Mouse (Mus musculus) lung, postnatal 14 days (tissue): ENCODE measurements around the gene Pear1.
"Not testable (repeated sequence)": the region's sequence is repeated elsewhere in the genome, so short reads cannot be mapped to it uniquely, and the experiment has no call there.

Experiments
- DNase-seq: peaks from one replicate; pipeline ENCODE4 v3.0.0; 2021

Gene Pear1

DNA sequence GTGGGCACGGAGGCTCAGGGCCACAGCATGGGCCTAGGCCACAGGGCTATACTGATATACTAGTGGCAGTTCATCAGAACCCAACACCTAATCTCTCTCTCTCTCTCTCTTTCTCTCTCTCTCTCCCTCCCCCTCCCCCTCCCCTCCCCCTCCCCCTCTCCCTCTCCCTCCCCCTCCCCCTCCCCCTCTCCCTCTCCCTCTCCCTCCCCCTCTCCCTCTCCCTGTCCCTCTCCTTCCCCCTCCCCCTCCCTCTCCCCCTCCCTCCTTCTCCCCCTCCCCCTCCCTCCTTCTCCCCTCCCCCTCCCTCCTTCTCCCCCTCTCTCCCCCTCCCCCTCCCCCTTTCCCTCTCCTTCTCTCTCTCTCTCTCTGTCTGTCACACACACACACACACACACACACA is at the start of gene Pear1:
TSS of gene Pear1 (minus strand) at position 101 of the 400 bp plus-strand sequence.
- not testable (repeated sequence) for DNase-seq

DNA sequence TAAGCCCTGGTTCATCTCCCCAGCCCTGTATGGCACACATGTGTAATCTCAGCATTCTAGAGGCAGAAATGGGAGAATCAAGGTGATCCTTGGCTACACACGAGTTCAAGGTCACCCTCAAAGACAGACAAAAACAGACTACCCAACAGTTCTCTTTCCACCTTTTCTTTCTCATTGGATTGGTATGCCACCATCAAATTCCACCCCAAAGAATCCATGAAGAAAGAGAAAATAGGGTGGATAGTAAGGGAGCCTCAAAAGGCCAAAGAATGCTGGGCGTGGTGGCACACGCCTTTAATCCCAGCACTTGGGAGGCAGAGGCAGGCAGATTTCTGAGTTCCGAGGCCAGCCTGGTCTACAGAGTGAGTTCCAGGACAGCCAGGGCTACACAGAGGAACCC is 40.0 kb upstream of the Pear1 start:
- not testable (repeated sequence) for DNase-seq

DNA sequence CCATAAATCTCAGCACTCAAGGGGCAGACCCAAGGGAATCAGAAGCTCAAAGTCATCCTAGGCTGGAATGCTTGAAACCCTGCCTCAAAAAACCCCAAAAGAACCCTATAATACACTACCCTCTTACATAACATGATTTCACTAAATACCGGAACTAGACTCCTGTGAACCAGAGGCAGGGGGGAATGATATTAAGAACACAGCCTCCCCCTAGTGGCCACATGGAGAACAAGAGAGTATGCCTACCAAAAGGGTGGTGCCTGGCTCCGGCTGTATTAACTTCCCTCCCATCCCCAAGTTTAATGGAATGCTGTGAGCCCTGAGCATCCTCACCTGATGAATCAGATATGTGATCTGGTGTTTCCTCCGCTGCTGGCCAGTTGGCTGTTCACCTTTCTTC is 35.7 kb upstream of the Pear1 start:
- peak; percentile 73 for DNase-seq

DNA sequence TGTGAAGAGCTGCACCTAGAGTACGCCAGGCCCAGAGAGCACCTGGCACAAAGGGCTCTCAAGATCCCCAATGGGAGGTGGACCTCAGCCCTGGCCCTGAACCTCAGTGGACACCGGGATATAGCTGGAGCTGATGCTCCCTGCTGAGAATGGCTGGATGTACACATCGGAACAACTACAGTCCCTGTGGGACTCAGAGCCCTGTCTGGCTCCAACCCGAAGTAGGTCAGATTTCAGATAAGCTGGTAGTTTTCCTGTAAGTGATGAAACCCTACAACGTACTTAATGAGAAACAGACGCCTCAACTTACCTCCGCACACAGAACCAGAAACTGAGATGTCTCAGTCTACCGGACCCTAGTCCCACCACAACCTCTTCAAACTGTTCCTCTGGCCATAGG is 33.6 kb upstream of the Pear1 start:
- DNase-seq: no peak

DNA sequence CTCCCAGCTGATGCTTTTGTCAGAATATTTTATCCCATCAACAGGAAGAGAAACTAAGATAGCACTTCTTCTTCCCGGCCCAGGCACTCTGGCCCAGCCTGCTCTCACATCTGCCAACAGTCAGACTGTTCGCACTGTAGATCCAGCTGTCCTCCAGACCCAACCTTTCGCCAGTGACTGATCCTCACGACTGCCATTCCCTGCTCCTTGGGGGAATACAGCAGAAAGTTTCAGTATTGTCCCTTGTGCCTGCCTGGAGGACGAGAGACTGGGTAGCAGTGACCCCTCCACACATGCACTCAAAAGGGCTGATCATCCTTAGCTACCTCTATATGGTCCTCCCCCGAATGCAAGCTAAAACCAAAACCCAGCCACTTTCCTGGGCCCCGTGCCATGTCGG is 31.8 kb upstream of the Pear1 start:
- DNase-seq: no peak

DNA sequence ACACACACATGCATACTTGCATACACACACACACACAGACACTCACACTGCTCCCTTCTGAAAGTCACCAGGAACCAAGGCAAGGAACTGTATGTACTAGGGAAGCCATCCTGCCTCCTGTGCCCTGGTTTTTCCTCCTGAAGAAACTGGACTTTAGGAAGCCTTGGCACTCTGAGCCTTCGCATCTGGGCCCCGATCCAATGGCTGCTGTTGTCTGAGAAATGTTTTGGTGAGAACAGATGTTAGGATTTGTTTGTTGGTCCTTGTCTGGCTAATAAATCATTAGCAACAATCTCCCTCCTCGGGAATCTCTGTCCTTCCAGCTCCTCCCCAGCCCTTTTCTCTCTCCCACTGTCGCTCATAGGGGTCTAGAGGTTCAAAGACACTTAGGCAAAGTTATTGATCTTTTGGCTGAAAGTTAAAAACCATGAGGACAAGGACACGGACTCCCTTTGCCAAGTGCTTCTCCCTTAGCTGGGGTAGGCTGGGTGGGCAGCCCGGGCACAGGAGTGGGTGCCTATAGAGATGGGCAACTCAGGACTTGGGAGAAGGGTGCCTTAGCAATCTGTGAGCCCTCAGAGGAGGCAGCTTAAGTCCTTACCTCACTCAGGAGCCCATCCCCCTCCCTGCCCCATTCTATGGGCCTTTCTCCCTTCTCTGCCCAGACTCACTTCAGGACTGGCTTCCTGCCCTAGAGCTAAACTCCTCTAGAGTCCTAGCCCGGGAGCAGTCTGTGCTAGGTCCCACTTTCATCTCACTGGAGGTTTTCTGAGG is 30.9 kb upstream of the Pear1 start:
- DNase-seq: peak; percentile 46

DNA sequence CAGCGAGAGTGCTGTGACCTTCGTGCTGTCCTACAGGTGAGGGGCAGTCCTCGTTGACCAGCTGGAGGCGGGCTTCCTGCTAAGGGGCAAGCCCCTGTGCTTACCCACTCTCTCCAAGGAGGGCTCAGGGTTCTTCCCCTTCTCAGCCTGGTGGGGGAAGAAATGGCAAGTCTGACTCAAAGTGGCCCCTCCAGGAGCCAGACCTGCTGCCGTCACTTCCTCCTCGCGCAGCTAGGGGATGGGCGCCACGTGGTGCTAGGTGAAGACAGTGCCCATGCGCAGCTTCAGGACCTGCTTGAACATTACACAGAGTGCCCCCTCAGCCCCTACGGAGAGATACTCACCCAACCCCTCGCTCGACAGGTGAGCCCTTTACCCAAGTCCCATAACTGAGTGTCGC is 25.0 kb upstream of the Pear1 start:
- DNase-seq: no peak

DNA sequence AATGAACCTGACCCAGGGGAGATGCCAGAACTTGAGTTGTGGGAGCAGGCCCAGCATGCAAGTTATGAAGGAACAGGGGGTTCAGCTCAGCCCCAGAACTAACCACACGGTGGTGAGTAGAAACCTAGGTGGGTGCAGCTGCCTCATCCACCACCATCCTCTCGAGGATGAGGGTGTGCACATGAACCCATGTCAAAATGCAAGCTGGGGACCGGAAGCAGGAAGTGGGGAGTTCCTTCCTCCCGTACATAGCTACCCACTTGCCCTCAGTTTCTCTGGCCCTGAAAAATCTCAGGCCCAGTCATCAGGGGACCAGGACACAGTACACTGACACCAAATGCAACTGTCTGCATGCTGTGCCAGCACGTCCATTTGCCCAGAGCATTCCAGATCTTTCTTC is 23.6 kb upstream of the Pear1 start:
- DNase-seq: no peak

DNA sequence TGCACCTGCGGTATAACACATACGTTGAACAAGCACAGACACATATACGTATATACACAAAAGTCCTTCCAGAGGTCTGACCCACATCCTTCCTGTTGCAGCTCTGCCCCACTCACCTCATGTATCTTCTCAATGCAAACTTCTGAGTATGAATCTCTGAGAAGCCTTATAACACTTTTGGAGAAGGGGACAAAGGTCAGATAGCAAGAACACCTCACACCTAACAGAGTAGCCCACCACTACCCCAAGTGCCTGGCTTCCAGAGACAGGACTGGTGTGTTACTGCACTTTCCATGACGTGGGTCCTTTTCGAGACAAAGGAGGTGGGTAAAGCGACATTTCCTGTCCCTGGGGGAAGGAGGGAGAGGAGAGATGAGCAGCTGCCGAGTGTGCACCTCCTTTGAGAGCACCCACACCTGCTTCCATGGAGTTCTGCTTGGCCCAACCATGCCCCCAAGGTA is 22.6 kb upstream of the Pear1 start, which contains the start of gene Sh2d2a:
TSS of gene Sh2d2a (plus strand) at position 106 of the 461 bp plus-strand sequence.
- DNase-seq: no peak

DNA sequence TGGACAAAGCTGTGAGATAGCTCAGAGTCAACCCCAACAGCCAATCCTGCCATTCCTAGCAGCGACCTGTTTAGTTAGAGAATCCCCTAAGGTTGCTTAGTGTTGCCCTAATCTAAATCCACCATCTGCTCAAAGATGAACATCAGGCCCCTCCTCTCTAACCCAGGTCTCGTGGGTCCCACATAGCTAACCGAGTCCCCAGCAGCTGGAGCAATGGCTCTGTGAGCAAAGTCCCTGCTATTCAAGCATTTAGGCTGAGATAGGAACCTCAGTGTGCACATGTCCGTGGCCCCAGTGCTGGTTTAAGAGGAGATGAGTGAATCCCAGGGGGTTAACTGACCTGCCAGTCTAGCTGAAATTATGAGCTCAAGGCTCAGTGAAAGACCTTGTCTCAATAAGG is 22.1 kb upstream of the Pear1 start:
- DNase-seq: no peak

DNA sequence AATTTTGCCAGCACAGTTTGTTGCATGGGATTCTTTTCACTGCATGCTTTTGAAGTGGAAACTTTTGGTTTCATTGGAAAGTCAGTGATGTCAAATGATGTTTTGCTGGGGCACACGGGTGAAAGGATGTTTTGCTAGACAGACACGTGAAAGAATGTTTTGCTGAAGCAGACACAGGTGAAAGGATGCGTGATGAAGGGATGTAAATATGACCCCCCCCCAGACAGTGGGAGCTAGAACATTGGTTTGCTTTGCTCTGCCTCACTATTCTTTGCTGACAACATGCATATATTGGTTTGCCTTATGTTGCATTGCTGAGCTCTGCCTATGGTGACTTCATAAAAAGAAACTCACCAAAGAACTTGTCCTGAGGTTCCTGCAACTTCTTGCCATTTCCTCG is 20.9 kb upstream of the Pear1 start:
- no peak for DNase-seq

DNA sequence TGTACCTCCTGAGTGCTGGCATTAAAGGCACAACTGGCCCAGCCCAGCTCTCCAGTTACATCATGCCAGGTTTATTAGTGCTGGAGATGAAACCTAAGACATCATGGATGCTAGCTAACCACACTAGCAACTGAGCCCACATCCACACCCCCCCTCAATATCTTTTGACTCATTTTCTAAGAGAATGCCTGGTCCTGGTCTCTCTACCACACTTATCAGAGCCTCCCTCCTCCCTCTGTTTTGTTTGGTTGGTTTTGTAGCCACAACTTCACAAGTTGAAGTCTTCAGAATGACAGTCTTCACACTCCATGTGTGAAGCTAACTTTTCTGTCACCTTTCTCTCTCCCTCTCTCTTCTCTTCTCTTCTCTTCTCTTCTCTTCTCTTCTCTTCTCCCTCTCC is 16.8 kb upstream of the Pear1 start:
- no peak for DNase-seq

DNA sequence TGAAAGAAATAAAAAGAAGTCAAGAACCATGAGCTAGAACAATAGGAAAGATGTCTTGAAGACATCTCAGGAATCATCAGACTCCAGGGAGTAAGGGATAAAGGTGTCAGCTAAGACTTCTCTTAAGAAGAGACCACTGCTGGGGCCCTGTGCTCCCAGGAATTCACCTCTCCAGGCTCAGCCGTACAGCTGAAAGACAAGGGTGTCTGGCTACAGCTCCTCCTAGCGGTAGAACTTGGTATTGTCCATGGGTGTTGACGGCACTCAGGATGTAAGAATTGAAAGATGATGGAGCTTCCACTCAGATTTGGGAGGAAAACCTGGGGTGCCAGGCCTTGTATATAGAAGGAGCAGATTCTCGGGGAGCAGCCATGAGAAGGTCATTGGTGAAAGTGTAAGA is 14.5 kb upstream of the Pear1 start:
- peak; percentile 87 for DNase-seq

DNA sequence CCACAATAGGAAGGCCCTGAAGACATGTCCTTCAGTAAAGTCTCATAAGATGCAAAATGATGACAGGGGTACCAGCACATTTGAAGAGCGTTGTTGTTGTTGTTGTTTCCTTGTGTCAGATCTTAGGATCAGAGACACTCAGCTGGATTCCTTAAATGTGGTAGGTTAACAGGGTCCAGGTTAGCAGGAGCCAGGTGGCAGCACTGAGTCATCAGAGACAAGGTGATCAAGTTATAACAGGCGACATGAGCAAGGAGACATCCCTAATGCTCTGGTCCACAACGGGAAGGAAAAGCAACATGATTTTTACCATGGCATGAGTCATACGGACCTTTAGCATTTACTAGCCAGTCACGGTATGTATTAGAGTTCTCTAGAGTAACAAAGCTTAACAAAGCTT is 9.4 kb upstream of the Pear1 start:
- no peak for DNase-seq

DNA sequence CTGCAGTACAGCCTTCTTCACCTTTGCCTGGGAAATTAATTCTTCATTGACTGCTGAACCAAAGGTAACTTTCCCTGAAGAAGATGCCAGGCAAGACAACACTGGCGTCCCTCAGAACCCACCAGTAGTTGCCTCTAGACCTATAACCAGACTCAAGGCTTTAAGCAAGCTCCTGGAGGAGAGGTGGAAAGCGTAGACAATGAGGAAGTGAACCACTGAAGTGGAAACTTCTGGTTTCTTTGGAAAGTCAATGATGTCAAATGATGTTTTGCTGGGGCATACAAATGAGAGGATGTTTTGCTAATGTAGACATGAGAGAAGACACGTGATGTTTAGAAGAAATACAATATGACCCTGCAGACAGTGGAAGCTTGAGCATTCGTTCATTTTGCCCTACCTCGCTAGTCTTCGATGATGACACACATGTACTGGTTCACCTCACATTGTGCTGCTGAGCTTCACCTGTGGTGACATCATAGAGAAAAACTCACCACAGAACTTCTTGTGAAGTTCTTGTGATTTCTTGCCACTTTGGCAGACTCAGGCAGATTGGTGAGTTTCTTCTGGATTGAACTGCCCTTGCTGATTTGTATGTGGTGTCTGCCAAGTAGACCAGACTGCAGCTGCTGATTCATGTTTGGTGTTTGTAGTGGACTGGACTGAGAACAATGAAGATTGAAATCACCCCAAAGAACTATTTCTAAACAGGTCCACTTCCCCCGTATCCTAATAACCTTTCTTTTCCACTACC is 8.2 kb upstream of the Pear1 start:
- DNase-seq: no peak

DNA sequence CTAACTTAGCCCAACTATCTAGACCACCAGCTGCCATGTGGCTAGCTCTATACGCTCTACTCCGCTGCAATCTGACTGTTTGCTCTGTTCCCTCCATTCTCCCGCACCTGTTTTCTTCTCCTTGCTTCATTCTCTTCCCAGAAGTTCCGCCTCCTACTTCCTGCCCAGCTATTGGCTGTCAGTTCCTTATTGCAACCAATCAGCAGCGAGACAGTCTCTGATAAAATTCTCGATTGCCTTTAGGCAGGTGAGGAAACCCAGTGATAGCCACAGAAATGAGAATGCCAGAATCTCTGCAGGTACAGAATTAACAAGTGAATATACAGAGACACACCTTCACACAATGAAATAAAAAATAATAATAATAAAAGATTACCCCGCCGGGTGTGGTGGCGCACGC is 4.9 kb upstream of the Pear1 start:
- DNase-seq: no peak

DNA sequence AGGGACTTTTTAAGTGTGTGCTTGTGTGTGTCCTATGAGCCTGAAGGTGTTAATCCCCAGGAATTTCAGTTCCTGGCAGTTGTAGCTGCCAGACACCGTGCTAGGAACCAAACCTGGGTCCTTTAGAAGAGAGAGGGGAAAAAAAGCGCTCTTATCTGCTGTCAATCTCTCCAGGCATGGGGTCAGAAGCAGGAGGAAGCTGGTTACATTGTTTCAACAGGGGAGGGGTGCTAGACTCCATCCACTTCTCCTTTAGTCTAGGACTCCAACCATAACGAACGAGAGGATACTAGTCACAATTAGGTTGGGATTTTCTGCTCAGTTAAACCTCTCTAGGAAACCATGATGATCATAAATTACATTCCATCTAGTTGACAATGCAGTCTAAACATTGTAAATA is 4.3 kb upstream of the Pear1 start:
- DNase-seq: no peak

DNA sequence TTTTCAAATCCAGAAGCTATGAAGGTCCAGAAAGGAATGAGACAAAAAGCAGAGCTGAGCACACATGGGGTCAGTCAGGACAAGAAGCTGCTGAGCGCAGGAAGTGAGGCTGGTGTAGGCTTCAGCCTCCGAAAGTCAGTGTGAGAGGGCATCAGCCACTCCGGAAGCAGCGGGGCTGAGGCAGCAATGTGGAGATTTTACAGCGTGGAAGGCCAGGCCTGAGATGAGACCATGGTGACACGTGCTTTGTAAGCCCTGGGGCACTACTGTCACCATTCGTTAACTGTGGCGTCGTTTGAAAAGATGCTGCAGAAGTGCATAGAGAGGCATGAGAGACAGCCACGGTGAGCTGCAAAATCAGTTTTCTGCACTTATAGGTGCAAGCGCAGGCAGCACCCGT is 5.9 kb downstream of the Pear1 start:
- DNase-seq: no peak

DNA sequence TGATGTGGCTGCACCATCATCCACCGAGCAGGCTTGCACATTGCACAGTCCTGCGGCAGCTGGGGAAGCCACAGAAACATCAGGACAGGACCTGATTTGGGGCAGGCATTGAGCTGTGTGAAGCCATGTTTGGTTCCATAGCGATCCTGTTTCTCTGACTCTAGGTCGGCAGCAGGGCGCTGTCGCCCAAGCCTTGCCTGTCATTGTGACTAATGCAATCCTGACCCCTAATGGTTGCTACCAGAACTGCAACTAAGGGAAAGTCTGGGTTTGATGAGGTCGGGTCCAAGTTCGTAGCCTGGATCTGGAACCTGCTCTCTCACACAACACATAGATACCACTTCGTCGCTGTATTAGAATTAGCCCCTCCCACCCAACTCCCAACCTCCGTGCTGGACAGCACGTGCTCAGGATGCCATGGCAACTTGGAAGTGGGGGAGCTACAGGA is 7.4 kb downstream of the Pear1 start:
- DNase-seq: peak; percentile 83

DNA sequence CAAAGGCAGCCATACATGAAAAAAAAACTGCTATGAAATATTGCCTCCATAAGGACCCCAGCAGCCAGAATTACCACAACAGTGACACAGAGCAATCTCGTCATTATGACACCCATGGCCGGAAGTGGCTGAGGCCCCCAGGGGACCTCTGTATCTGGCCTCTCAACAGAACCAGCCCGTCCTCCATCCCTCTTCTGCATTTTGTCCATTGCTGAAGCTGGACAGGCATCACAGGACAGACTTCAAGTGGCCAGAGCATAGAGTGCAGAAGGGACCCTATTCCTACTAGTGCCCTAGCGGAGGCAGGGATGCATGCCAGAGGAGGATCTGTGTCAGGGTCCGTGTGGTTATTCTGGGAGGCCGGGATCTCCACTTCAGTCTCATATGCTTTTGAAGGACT is 7.9 kb downstream of the Pear1 start:
- no peak for DNase-seq

DNA sequence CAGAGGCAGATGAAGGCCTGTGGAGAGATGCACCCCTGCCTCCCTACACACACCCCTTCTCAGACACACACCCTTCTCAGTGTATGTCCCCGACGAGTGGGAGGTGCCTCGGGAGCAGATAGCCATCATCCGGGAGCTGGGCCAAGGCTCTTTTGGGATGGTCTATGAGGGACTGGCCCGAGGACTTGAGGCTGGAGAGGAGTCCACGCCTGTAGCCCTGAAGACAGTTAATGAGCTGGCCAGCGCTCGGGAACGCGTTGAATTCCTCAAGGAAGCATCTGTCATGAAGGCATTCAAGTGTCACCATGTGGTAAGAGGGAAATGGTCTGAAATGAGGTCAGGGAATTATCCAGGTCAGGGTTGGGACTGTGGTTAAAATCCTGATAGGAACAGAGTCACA is 11.2 kb downstream of the Pear1 start:
- no peak for DNase-seq

DNA sequence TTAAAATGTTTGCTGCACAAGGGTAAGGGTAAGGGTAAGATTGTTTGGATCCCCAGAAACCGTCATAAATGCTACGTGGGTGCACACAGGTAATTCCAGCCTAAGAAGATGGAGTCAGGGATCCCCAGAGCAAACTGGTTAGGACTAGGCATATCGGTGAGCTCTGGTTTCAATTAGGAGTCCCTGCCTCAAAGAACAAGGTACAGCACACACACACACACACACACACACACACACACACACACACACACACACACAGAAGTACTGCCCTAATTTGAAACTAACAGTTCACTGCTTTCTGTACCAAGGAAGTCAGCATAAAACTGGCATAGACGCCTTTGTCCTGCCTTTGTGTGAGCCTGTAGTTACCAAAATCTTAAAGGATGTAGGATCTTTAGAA is 11.7 kb downstream of the Pear1 start:
- no peak for DNase-seq

DNA sequence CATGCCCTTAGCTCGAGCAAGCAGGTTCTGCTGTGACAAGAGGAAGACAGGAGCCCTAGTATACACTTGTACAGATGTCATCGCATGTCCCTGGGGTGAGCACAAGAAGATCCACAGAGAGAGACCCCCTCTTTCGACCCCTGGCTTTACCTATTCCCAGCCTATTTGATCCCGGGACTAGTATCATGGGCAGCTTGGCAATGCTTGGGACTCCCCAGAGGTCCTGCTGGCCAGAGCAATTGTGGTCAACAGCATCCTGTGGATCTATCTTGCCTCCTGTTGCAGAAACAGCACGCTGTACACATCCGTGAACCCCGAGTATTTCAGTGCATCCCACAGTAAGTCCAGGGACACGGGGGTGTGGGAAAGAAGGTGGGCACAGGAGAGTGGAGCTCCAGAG is 12.8 kb downstream of the Pear1 start:
- no peak for DNase-seq

DNA sequence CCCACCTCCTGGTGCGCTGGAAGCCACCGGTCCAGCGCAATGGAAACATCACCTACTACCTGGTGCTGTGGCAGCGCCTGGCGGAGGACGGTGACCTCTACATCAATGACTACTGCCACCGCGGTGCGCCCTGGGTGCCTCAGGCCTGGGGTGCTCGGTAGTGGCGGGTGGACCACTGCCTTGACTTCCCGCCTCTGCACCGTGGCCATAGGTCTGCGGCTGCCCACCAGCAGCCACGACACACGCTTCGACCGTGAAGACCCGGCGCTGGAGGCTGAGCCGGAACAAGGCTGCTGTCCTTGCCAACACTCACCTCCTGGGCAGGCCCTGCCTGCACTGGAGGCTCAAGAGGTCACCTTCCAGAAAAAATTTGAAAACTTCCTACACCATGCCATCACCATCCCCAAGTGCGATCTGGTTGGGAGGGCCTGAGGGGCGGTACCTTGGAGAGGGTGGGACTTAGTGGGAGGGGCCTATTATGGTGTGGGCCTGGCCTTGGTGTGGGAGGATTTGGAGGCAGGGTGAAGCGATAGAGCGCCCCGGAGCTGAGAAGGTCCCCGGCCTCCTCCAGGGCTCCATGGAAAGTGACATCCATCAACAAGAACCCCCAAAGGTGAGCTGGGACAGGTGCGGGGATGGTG is 14.7 kb downstream of the Pear1 start:
- DNase-seq: no peak
